Mouse (Mus musculus) spleen, adult 2 months (tissue): ENCODE results near the gene Pde11a.

Experiments
- CTCF ChIP-seq: fragments of 200-500 bp; IDR thresholded peaks from 2 replicates; pipeline ENCODE4 v1.5.1; 2011; ENCODE audit warnings: mild to moderate bottlenecking, inconsistent platforms; ENCODE audit not compliant: insufficient read depth, insufficient read length, insufficient replicate concordance; ENCODE audit errors: extremely low read depth
- POLR2A ChIP-seq: fragments of 200-500 bp; IDR thresholded peaks from 2 replicates; pipeline ENCODE4 v1.6.1; 2011; ENCODE audit warnings: low read depth, low read length, inconsistent platforms

DNA sequence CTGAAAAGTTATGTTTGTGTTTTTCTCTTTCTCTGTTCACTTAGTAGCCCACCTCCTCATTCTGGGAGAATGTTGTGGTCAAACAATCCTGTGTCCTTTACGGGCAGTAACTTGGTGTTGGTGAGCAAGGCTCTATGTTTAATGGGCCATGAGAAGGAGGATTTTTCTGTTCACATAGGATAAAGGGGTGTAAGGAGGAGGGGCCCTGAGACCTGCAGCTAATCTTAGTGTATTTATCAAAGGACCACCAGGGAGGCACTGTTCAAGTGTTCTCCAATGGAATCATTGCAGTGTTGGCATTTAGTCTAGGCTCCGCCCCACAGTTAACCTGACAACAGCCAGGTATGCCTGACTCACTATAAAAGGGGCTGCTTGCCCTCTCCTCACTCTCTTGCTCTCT is 255.2 kb downstream of the Pde11a start:
- no peak for TF ChIP-seq POLR2A
- no peak for TF ChIP-seq CTCF
